Mouse (Mus musculus) embryonic facial prominence, embryonic 10.5 days (tissue): ENCODE data around the gene Cdkn2d. TPM values are rescaled to one million over a fixed set of nuclear protein-coding genes. Genes with fewer than 3 reads are reported as not detected.
A peak's percentile ranks its signal among the peaks of the same experiment; 100 is the strongest.
"Not testable (repeated sequence)": the region's sequence is repeated elsewhere in the genome, so short reads cannot be mapped to it uniquely, and the experiment has no call there.

Experiments
- DNase-seq: peaks from one replicate; pipeline ENCODE4 v3.0.0-alpha.2; 2017; ENCODE audit warnings: low spot score
- H3K27ac ChIP-seq: fragments of 300-500 bp; sonication (generic); replicated peaks from 2 replicates; pipeline ENCODE4 v1.5.1; 2016; ENCODE audit warnings: mild to moderate bottlenecking
- H3K27me3 ChIP-seq: fragments of 300-500 bp; sonication (generic); replicated peaks from 2 replicates; pipeline ENCODE4 v1.6.1; 2016; ENCODE audit warnings: low read depth, mild to moderate bottlenecking; ENCODE audit not compliant: poor library complexity, severe bottlenecking
- H3K36me3 ChIP-seq: fragments of 300-500 bp; sonication (generic); replicated peaks from 2 replicates; pipeline ENCODE4 v1.6.1; 2016; ENCODE audit warnings: mild to moderate bottlenecking, moderate library complexity
- H3K4me1 ChIP-seq: fragments of 300-500 bp; sonication (generic); 2 replicates; pipeline ENCODE4 v1.6.1; 2016
- H3K4me3 ChIP-seq: fragments of 300-500 bp; sonication (generic); 2 replicates; pipeline ENCODE4 v1.5.1; 2016; ENCODE audit warnings: mild to moderate bottlenecking, moderate library complexity
- H3K9me3 ChIP-seq: fragments of 300-500 bp; sonication (generic); 2 replicates; pipeline ENCODE4 v1.6.1; 2016; ENCODE audit warnings: mild to moderate bottlenecking
- WGBS: fragments of 180-500 bp; shearing (Covaris S2); methylation state at CpG from one replicate; pipeline ENCODE4 v1.1.7; 2016; 5-methylcytosine and 5-hydroxymethylcytosine counted together
- polyA plus RNA-seq: library from polyadenylated mRNA; unstranded; fragments of >200 nt; fragmentation: Nextera tagmentation; extraction: Ambion mirVana; gene quantifications from 2 replicates; pipeline ENCODE4 v1.2.1, GENCODE M21; 2016

The Cdkn2d gene
- polyA plus RNA-seq, 1 experiment from 2014 or later, result 45.1 TPM

- WGBS, result 69% methylated on average over 3 of the region's 3 CpGs
These were observed 4.5 kb downstream of the Cdkn2d start for GRCm38 (mm10) chr9:21286753-21287152.

GRCm38 (mm10) chr9:21283994-21284393 lies 7.2 kb downstream of the Cdkn2d start:
- DNase-seq, result no peak
- Histone ChIP-seq H3K9me3 (no peaks in the 10 kb centered on the region), H3K4me3 (no peak overlapping the region), H3K36me3 (peaks cover 68% of the 10 kb centered on the region), H3K27ac (no peak overlapping the region), H3K4me1 (peaks cover 22% of the 10 kb centered on the region), H3K27me3 (no peaks in the 10 kb centered on the region)
- WGBS, result 80% methylated on average over 3 of the region's 3 CpGs

More at GRCm38 (mm10) chr9:21286753-21287152, 4.5 kb downstream of the Cdkn2d start:
- Histone ChIP-seq H3K36me3 (peaks cover 44% of the 10 kb centered on the region), H3K9me3 (no peaks in the 10 kb centered on the region), H3K4me3 (peak overlapping the region; percentile 93), H3K27me3 (no peaks in the 10 kb centered on the region), H3K27ac (no peak overlapping the region), H3K4me1 (peaks cover 37% of the 10 kb centered on the region)
- DNase-seq, result no peak

- H3K4me1 ChIP-seq, result peaks cover 18% of the 10 kb centered on the region
- H3K36me3 ChIP-seq, result peaks cover 69% of the 10 kb centered on the region
- 90% methylated on average over 5 of the region's 5 CpGs for WGBS
- no peaks in the 10 kb centered on the region for H3K27me3 ChIP-seq
- no peak for DNase-seq
- H3K9me3 ChIP-seq, result no peaks in the 10 kb centered on the region
- no peak overlapping the region for H3K4me3 ChIP-seq
- H3K27ac ChIP-seq, result no peak overlapping the region
These were observed 7.6 kb downstream of the Cdkn2d start for GRCm38 (mm10) chr9:21283591-21283990.

- peaks cover 100% of the 10 kb centered on the region for H3K36me3 ChIP-seq
- H3K27ac ChIP-seq, result no peak overlapping the region
- H3K4me3 ChIP-seq, result no peak overlapping the region
- no peak for DNase-seq
- 95% methylated on average over 5 of the region's 5 CpGs for WGBS
- no peaks in the 10 kb centered on the region for H3K27me3 ChIP-seq
- H3K4me1 ChIP-seq, result no peaks in the 10 kb centered on the region
- H3K9me3 ChIP-seq, result no peaks in the 10 kb centered on the region
These were observed 13.4 kb downstream of the Cdkn2d start for GRCm38 (mm10) chr9:21277776-21278175.

GRCm38 (mm10) chr9:21276307-21276706 lies 14.9 kb downstream of the Cdkn2d start:
- no peak for DNase-seq
- H3K27me3 ChIP-seq, result no peaks in the 10 kb centered on the region
- H3K4me3 ChIP-seq, result no peak overlapping the region
- no peak overlapping the region for H3K27ac ChIP-seq
- 90% methylated on average over 8 of the region's 8 CpGs for WGBS
- H3K9me3 ChIP-seq, result no peaks in the 10 kb centered on the region
- peaks cover 100% of the 10 kb centered on the region for H3K36me3 ChIP-seq
- no peaks in the 10 kb centered on the region for H3K4me1 ChIP-seq

GRCm38 (mm10) chr9:21275727-21276126 lies 15.5 kb downstream of the Cdkn2d start:
- Histone ChIP-seq H3K27ac (no peak overlapping the region), H3K4me3 (no peak overlapping the region), H3K4me1 (no peaks in the 10 kb centered on the region), H3K9me3 (no peaks in the 10 kb centered on the region), H3K27me3 (no peaks in the 10 kb centered on the region), H3K36me3 (peaks cover 100% of the 10 kb centered on the region)
- 89% methylated on average over 12 of the region's 12 CpGs for WGBS
- no peak for DNase-seq

GRCm38 (mm10) chr9:21275013-21275710 lies 16.0 kb downstream of the Cdkn2d start:
- peaks cover 100% of the 10 kb centered on the region for H3K36me3 ChIP-seq
- 89% methylated on average over 7 of the region's 7 CpGs for WGBS
- no peak overlapping the region for H3K4me3 ChIP-seq
- no peaks in the 10 kb centered on the region for H3K9me3 ChIP-seq
- no peaks in the 10 kb centered on the region for H3K4me1 ChIP-seq
- no peak for DNase-seq
- no peaks in the 10 kb centered on the region for H3K27me3 ChIP-seq
- H3K27ac ChIP-seq, result no peak overlapping the region

- DNase-seq, result no peak
- no peaks in the 10 kb centered on the region for H3K27me3 ChIP-seq
- no peaks in the 10 kb centered on the region for H3K4me1 ChIP-seq
- no peak overlapping the region for H3K27ac ChIP-seq
- H3K9me3 ChIP-seq, result no peaks in the 10 kb centered on the region
- H3K4me3 ChIP-seq, result no peak overlapping the region
- H3K36me3 ChIP-seq, result peaks cover 99% of the 10 kb centered on the region
- 96% methylated on average over 3 of the region's 3 CpGs for WGBS
These were observed 16.9 kb downstream of the Cdkn2d start for GRCm38 (mm10) chr9:21274336-21274735.

- Histone ChIP-seq H3K4me1 (no peaks in the 10 kb centered on the region), H3K4me3 (no peak overlapping the region), H3K27ac (no peak overlapping the region), H3K36me3 (peaks cover 99% of the 10 kb centered on the region), H3K9me3 (no peaks in the 10 kb centered on the region), H3K27me3 (no peaks in the 10 kb centered on the region)
- 84% methylated on average over 7 of the region's 7 CpGs for WGBS
- no peak for DNase-seq
These were observed 17.5 kb downstream of the Cdkn2d start for GRCm38 (mm10) chr9:21273520-21274228.

GRCm38 (mm10) chr9:21273094-21273493 lies 18.1 kb downstream of the Cdkn2d start:
- Histone ChIP-seq H3K36me3 (peaks cover 99% of the 10 kb centered on the region), H3K4me1 (no peaks in the 10 kb centered on the region), H3K9me3 (no peaks in the 10 kb centered on the region), H3K4me3 (no peak overlapping the region), H3K27me3 (no peaks in the 10 kb centered on the region), H3K27ac (no peak overlapping the region)
- no peak for DNase-seq
- 90% methylated on average over 8 of the region's 8 CpGs for WGBS

GRCm38 (mm10) chr9:21272391-21272790 lies 18.8 kb downstream of the Cdkn2d start:
- Histone ChIP-seq H3K9me3 (no peaks in the 10 kb centered on the region), H3K4me3 (no peak overlapping the region), H3K36me3 (peaks cover 98% of the 10 kb centered on the region), H3K27me3 (no peaks in the 10 kb centered on the region), H3K27ac (no peak overlapping the region), H3K4me1 (no peaks in the 10 kb centered on the region)
- WGBS, result 91% methylated on average over 9 of the region's 9 CpGs
- no peak for DNase-seq

- peaks cover 79% of the 10 kb centered on the region for H3K36me3 ChIP-seq
- WGBS, result 89% methylated on average over 5 of the region's 5 CpGs
- not testable (repeated sequence) for H3K9me3 ChIP-seq, H3K27ac ChIP-seq, DNase-seq, H3K27me3 ChIP-seq, H3K4me3 ChIP-seq
- peaks cover 18% of the 10 kb centered on the region for H3K4me1 ChIP-seq
These were observed 21.6 kb downstream of the Cdkn2d start for GRCm38 (mm10) chr9:21269590-21269989.

GRCm38 (mm10) chr9:21268305-21268704 lies 22.9 kb downstream of the Cdkn2d start:
- no peak for DNase-seq
- 95% methylated on average over 16 of the region's 16 CpGs for WGBS
- H3K9me3 ChIP-seq, result no peaks in the 10 kb centered on the region
- no peak overlapping the region for H3K27ac ChIP-seq
- no peaks in the 10 kb centered on the region for H3K27me3 ChIP-seq
- H3K4me1 ChIP-seq, result peaks cover 23% of the 10 kb centered on the region
- H3K4me3 ChIP-seq, result no peak overlapping the region
- H3K36me3 ChIP-seq, result peaks cover 66% of the 10 kb centered on the region
